In genomic region chr7:4491308-4491707, GRCm38 (mm10) we compare ENCODE assay signal across 10 mouse cellular contexts. TPM values are rescaled to one million over a fixed set of nuclear protein-coding genes. Genes with fewer than 3 reads are reported as not detected.
A peak's percentile ranks its signal among the peaks of the same experiment; 100 is the strongest.
DNase-seq lines count a peak whose midpoint lies in the region; ATAC-seq lines count a peak whose summit lies in the region.
"Had no signal": no experiment of that assay in that cellular context is flagged by ENCODE, and none has a peak within 500 bp of the region (broad histone marks: within the 10 kb centered on the region; RNA-seq: fewer than 3 reads in every experiment).

No protein-coding gene starts in this region.

- H3K27ac ChIP-seq in hindbrain, embryonic 16.5 days (ENCODE audit: low read depth, low read length), result no peak overlapping the region

- no peak overlapping the region for H3K4me2 ChIP-seq in hindbrain, embryonic 16.5 days (ENCODE audit: low read length)

- no peaks in the 10 kb centered on the region for H3K4me1 ChIP-seq in hindbrain, embryonic 16.5 days (ENCODE audit: control insufficient read depth, insufficient read depth, low read depth, low read length)

- H3K4me3 ChIP-seq in hindbrain, embryonic 16.5 days (ENCODE audit: low read length), result no peak overlapping the region

- H3K36me3 ChIP-seq in hindbrain, embryonic 16.5 days (ENCODE audit: control insufficient read depth, insufficient read depth, low read length), result peaks cover 16% of the 10 kb centered on the region

- no peaks in the 10 kb centered on the region for H3K27me3 ChIP-seq in hindbrain, embryonic 16.5 days (replicated peaks; ENCODE audit: control insufficient read depth, insufficient read depth, low read length)

- 86% methylated on average over 6 of the region's 6 CpGs for WGBS in hindbrain, embryonic 16.5 days

- H3K9me3 ChIP-seq in hindbrain, embryonic 16.5 days (ENCODE audit: control insufficient read depth, low read length), result no peaks in the 10 kb centered on the region

- DNase-seq in kidney, postnatal 10 days, result peak; percentile 47
- DNase-seq in kidney, adult 11 months, result no peak
- peak; percentile 86 for DNase-seq in heart, adult 8-10 months (ENCODE audit: low spot score)
- DNase-seq in kidney, postnatal 25 days, result peak; percentile 44 to 58
- DNase-seq in cerebellum, adult 11-12 months, result no peak
- DNase-seq in layer of hippocampus, adult 9-10 months (ENCODE audit: low spot score), result no peak

- no peak overlapping the region for H3K9ac ChIP-seq in hindbrain, embryonic 16.5 days (ENCODE audit: low read depth, low read length)

- ATAC-seq in megakaryocyte-erythroid progenitor cell, adult 5-6 weeks (replicated peaks; ENCODE audit: low FRiP score, low TSS enrichment, poor library complexity, severe bottlenecking), result 0 out of 2 replicates have a peak, but pooled peaks have one; percentile 12
- no peak for ATAC-seq in hindbrain, embryonic 16.5 days
- ATAC-seq: CD4-positive, CD25-positive, alpha-beta regulatory T cell, adult 4 months had no signal

RNA-seq across cellular contexts. Expression of gene Ppp1r12c, which starts 10.2 kb away (rescaled TPM):
- total RNA-seq in heart, adult 8-10 months (2022), result 10 to 100 TPM; 55.6 to 74.8 (median 61.6) TPM
- total RNA-seq in megakaryocyte-erythroid progenitor cell, adult 5-6 weeks (2014; fragmentation: Nextera tagmentation), result 118 and 125 TPM in 2 replicates
- total RNA-seq in megakaryocyte-erythroid progenitor cell, adult 5-6 weeks (2017), result 85.0 and 96.2 TPM in 2 replicates
- 18.3 and 38.5 TPM in 2 replicates for polyA plus RNA-seq in hindbrain, embryonic 16.5 days (2015; fragmentation: Nextera tagmentation; extraction: Ambion mirVana)

RNA-seq across cellular contexts. Expression of gene Tnnt1, which starts 24.9 kb away (rescaled TPM):
- 10 to 100 TPM; 12.4 to 22.1 (median 19.0) TPM for total RNA-seq in heart, adult 8-10 months (2022)
- 1.4 TPM in 1 of 2 replicates, not detected in the other for total RNA-seq in megakaryocyte-erythroid progenitor cell, adult 5-6 weeks (2014; fragmentation: Nextera tagmentation)
- 0.95 and 3.0 TPM in 2 replicates for total RNA-seq in megakaryocyte-erythroid progenitor cell, adult 5-6 weeks (2017)
- polyA plus RNA-seq in hindbrain, embryonic 16.5 days (2015; fragmentation: Nextera tagmentation; extraction: Ambion mirVana), result 3.7 and 15.9 TPM in 2 replicates
- total RNA-seq: monocyte, adult 5-6 weeks had no signal

RNA-seq across cellular contexts. Expression of gene Eps8l1, which starts 30.8 kb away (rescaled TPM):
- 1 to 10 TPM; 1.3 to 5.8 (median 3.6) TPM for total RNA-seq in heart, adult 8-10 months (2022)
- 4.8 and 6.7 TPM in 2 replicates for total RNA-seq in megakaryocyte-erythroid progenitor cell, adult 5-6 weeks (2014; fragmentation: Nextera tagmentation)
- 0.89 and 5.0 TPM in 2 replicates for total RNA-seq in megakaryocyte-erythroid progenitor cell, adult 5-6 weeks (2017)
- 16.3 and 16.5 TPM in 2 replicates for polyA plus RNA-seq in hindbrain, embryonic 16.5 days (2015; fragmentation: Nextera tagmentation; extraction: Ambion mirVana)

RNA-seq across cellular contexts. Expression of gene Tnni3, which starts 32.7 kb away (rescaled TPM):
- total RNA-seq in heart, adult 8-10 months (2022), result over 10,000 TPM in 3 of 4 experiments, 1,000 to 10,000 TPM in 1; 9,443 to 11,840 (median 11,050) TPM
- 2.1 and 10.2 TPM in 2 replicates for total RNA-seq in megakaryocyte-erythroid progenitor cell, adult 5-6 weeks (2014; fragmentation: Nextera tagmentation)
- total RNA-seq in megakaryocyte-erythroid progenitor cell, adult 5-6 weeks (2017), result 2.4 TPM in 1 of 2 replicates, not detected in the other
- 1.7 and 2.0 TPM in 2 replicates for polyA plus RNA-seq in hindbrain, embryonic 16.5 days (2015; fragmentation: Nextera tagmentation; extraction: Ambion mirVana)

RNA-seq across cellular contexts. Expression of gene Dnaaf3, which starts 40.9 kb away (rescaled TPM):
- 1 to 10 TPM; 2.3 to 3.0 (median 2.6) TPM for total RNA-seq in heart, adult 8-10 months (2022)
- 1.6 and 2.8 TPM in 2 replicates for total RNA-seq in megakaryocyte-erythroid progenitor cell, adult 5-6 weeks (2014; fragmentation: Nextera tagmentation)
- total RNA-seq in megakaryocyte-erythroid progenitor cell, adult 5-6 weeks (2017), result 0.23 TPM in 1 of 2 replicates, not detected in the other
- polyA plus RNA-seq in hindbrain, embryonic 16.5 days (2015; fragmentation: Nextera tagmentation; extraction: Ambion mirVana), result 2.8 TPM in 2 replicates

Comparison
In these comparisons a context has a peak if more than half of its experiments do, and no peak if none do; other contexts are left out.
1. DNase-seq: peak in kidney, postnatal 10 days (single experiment), heart, adult 8-10 months (single experiment) and kidney, postnatal 25 days (2 of 2); none in kidney, adult 11 months (single experiment), cerebellum, adult 11-12 months (single experiment) and layer of hippocampus, adult 9-10 months (single experiment).